Mouse (Mus musculus) right cerebral cortex, postnatal 14 days (tissue): ENCODE measurements around the gene Faxc.
A peak's percentile ranks its signal among the peaks of the same experiment; 100 is the strongest.

Experiments
- DNase-seq: peaks from one replicate; pipeline ENCODE4 v3.0.0; 2022

Faxc gene

DNA sequence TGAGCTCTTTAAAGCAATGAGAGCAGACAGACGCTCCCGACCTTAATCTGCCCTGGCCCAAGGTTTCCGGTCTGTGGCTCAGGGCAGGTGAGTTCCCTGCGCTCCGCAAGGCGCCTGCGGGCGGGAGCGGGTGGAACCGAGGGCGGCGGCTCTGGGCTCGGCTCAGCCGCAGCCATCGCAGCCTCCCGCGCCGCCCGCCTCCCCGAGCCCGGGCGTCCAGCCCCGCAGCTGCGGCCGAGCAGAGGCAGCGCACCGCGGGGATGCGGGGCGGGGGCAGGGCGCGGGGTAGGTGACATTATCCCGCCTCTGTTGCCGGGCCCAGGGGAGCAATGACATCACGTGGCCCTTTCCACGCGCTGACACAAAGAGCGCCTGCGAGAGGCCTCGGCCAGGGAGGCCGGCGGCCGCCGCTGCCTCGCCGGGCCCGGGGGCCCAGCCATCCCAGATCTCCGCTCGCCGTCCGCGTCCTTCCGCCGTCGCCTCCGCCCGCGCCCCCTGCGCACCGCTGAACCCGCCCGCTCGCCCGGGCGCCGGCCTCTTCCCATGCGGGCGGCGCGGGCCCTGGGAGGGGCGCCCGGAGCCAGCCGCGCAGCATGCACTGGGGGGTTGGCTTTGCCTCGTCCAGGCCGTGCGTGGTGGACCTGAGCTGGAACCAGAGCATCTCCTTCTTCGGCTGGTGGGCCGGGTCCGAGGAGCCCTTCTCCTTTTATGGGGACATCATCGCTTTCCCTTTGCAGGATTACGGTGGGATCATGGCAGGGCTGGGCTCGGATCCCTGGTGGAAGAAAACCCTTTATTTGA, at the start of gene Faxc:
Faxc (plus strand) TSS at position 359 of the 801 bp plus-strand sequence.
- DNase-seq = peak; percentile 53

DNA sequence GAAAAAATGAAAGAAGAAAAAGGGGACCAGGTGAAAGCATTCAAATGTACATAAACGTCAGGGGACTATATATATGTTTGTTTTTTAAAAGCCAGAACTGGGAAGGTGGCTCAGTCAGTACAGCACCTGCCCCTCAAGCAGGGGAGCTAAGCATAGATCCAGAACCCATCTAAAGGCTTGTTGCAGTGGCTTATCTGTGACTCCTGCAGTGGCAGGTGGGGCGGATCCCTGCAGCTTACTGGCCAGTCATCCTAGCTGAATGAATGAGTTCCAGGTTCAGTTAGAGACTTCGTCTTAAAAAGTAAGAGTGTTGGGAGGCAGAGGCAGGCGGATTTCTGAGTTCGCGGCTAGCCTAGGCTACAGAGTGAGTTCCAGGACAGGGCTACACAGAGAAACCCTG, 48.3 kb upstream of the Faxc start:
- DNase-seq = no peak

DNA sequence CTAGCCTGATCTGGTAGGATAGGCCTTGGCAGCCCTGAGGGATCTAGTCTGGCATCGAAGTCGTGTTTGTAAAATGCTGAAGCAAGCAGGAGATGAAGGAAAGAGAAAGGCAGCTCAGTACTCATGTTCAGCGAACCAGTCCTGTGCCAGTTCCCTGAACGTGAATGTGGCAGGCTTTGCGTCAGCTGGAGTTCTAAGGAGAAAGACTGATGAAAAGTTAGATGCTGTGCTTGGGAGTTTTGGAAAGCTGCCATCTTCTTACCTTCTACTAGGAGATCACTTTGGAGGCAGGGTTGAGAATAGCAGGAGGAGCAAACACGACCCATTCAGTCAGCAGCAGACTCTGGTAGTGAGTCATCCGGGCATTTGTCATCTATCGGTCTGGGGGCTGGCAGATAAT, 45.3 kb upstream of the Faxc start:
- DNase-seq = no peak

DNA sequence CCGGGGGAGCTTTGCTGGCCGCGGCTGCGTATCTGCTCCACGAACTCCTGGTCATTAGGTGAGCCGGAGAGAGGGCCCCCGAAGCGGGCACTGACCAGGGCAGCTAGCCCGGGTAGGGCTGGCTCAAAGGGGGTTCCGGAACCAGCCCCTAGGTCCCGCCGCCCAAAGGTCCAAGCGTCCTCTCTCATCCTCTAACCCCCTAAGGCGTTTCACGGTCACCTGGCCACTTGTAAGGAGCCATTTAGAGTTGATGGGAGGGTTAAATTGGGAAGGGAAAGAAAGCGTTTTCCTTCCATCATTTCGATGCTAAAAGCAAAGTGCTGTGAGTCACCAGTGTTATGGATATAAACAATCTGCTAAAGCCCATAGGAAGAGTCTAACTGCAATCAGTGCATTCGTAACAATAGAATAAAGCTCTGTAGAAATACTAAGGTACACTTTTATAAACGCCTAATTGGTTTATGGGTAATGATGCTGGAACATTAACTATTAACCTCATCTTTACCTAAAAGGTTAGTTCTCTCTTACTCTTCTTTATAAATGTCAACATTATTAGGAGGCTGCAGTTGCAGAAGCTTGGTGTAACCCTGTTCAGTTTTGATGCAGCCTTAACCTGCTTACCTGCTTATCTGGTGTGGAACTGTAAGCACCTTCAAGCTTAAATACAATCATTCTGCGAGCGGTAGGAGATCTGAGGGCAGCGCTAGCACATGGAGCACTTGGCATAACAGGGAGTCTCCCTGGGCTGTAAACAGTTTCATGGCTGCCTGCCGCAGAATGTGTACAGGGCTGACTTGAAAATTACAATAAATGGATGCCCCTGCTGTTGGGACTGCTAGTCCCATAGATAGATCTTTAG, 872 bp downstream of the Faxc start:
- DNase-seq = no peak

DNA sequence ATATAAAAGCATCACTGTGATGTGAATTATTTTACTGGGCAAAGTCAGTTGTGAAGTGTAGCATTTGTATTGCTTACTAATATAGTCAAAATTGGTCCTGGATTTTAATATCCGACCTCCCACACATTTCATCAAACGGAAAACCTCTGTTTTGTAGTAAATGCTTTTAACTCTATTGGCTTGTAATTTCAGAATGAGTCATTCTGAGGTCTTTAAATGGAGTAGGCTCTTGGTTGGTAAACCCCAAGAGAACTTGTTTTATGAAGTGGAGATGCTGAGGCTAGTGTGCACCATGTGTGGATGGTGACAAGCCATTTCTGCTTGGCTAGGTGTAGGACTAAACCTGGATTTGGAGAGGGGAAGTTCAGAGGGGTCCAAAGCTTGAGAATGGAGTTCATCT, 4.2 kb downstream of the Faxc start:
- no peak for DNase-seq

DNA sequence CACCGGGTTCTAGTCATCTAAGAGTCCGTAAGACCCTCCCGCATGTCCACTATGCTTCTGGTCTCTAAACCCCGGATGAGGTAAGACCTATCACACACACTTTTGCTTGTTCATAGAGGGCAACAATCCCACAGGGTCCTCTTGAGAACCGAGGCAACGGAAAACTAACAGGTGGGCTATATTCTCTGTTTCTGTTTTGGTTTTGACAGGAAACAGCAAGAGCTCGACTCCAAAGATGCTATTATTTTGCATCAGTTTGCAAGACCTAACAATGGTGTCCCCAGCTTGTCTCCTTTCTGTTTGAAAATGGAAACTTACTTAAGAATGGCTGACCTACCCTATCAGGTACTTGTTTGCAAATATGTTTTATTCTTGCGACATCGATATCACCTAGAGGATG, 5.3 kb downstream of the Faxc start:
- no peak for DNase-seq

DNA sequence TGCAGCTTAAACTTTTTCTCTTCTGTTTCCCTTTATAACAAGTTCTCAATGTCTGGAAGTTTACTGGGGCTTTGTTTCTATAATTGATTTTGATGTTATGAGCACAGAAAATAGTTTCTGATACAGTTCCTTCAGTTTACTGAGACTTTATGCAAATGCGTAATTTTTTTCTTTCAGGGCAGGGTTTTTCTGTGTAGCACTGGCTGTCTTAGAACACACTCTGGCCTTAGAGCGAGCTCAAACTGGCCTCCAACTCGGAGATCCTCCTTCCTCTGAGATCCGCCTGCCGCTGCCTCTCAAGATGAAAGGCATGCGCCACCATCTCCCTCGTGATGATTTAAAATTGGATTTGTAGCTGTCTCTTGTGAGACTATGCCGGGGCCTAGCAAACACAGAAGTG, 6.8 kb downstream of the Faxc start:
- DNase-seq = no peak

DNA sequence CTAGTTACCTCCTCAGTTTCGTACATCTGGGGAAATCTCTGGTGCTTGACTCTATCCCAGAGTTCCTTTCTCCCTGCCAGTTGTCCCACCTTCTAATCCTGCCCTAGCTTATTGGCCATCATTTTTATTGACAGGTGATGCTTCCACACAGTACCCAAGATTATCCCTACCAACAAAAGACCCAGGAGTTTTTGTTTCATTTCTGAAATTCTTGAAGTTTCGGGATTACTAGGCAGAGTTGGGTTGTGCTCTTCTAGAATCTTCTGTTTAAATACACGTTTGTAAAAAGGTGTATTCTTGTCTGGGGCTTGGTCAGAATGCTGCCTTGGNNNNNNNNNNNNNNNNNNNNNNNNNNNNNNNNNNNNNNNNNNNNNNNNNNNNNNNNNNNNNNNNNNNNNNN, 13.5 kb downstream of the Faxc start:
- no peak for DNase-seq

DNA sequence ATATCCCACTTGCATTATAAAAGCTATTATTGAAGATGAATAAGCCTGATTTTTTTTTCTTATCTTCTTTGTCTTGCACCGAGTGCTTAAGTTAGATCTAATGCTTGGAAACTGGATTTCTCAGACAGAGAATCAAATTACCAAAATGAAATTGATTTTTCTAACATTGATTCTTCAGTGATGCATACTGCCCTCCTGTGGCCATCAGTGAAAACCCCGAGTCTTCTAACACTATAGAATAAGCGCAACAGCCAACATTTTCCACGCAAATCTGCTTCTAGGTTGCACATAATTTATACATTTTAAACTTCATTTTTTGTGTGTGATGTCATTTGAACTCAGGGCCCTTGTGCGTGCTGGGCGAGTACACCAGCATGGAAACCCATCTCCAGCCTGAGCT, 20.3 kb downstream of the Faxc start:
- DNase-seq = peak; percentile 57

DNA sequence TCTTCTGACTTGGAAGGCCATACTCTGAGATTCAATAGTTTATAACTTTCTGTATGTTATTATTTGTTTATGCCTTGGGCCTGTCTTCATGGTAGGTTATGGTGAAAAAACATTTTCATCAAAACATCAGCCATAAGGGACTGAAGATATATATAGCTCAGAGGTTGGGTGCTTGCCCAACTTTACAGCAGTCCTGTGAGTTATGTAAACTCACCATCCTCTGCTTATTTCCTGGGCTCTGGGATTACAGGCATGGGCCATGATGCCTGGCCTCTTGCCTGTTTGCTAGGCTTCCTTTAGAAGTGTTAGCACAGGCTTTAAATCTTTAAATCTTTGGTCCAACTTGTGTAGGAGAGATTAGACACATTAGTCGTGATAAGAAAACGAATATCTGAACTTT, 21.1 kb downstream of the Faxc start:
- DNase-seq = no peak

DNA sequence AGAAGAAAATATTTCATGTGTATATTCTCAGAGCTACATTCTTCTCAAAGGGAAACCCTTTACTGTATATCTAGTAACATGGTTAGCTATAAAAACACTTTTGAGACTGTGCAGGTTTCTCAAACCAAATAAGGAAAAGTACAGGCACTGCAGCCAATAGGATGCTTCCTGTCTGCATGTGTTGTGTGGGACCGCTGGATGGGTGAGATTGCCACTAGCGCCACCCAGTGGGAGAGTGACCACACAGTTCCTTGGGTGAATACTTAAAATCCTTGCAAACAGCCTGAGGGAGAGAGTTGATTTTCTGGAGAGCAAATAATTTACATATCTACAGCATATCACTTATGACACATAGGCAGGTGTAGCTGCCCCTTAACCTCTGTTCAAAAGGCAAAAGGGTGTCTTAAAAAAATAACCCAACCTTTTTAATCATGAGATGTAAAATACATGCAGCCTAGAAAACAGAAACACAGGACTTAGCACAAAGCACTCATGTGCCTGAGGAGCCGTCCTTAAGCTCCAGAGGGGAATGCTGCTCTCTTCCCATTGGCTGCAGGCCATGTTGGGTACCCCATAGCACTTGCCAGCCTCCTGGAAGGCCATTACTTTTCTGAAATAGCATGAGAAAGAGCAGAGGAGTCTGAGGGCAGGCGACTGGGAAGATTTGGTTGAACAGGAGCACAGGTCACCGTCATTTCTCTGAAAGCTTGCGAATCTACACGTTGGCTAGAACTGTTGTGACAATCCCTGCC, 26.6 kb downstream of the Faxc start:
- DNase-seq = peak; percentile 69

DNA sequence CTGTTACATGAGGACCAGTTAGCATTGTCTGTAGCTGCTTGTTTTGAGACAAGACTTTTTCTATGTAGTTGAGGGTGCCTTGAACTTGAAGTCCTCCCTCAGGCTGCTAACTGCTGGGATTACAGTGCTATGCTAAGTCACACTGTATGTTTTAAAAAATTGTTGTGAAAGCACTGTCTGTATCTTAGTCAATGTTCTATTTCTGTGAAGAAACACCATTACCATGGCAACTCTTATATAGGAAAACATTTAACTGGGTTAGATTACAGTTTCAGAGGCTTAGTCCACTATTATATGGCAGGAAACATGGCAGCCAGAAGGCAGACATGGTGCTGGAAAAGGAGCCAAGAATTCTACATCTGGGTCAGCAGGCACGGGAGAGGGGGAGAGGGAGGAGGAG, 40.8 kb downstream of the Faxc start:
- no peak for DNase-seq

DNA sequence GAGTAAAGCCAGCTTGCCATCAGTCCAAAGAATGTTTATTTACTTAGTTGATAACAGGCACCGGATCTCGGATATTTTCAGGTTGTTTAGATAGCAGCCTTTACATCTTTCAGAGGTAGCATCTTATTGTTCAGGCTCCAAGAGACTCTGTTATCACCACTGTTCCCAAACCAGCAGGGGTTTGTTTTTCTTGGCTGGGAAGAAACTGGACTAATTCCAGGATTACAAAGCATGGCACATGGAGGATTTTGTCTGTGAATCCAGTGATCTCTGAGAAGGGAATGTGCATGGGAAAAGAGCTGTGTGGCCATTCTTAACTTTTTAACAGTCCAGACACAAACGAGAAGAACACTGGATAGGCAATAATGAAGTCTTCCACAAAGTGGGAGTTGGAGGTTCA, 43.0 kb downstream of the Faxc start:
- no peak for DNase-seq

DNA sequence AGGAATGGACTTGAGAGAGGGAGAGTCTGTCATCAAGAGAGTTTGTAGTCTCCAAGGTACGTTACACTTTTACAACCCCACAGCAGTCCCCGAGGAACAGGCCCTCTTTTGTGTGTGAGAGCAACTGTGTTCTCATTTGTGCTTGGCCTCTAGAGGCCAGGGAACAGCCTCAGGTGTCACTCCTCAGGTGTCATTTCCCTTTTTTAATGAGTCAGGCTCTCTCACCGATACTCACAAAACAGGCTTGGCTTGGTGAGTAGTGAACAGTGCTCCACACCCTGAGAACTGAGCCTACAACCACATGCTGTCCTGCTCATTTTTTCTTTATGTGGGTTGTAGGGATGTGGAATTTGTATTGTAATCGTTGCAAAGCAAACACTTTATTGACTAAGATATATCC, 49.3 kb downstream of the Faxc start:
- no peak for DNase-seq

DNA sequence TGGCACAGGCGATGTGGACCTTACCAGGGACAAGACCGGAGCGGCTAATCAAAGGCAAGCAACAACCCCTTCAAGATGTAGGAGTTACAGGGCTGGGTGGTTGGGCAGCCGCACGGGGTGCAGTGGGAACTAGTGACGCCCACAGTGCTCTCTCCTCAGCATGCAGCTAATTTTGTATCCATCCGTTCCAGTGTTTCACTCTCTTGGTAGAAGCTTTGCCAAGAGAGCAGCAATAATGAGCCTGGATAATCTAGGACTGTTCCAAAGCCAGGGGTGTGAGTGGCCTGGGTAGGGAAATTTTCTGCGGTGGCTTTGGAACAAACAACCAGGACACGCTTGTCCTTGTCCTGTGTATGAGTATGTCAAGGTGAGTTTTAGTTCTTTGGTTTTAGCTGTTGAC, 51.3 kb downstream of the Faxc start:
- no peak for DNase-seq

DNA sequence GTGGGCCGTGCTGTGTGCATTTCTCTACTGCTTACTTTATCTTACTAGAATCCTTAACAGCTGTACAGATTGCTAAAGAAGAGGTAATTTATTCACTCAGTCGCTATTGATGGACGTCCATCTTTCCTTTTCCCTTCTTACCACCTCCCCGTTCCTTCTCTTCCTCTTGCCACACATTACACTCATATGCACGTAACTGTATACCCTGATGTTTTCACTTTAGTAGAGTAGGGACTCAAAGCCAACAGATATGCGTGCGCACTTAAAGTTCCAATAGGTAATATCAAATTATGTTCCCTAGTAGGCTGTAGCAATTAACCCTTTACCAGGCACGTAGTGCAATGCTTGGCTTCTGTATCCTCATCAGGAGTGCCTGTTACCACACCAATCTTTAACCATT, 55.7 kb downstream of the Faxc start:
- DNase-seq = no peak

DNA sequence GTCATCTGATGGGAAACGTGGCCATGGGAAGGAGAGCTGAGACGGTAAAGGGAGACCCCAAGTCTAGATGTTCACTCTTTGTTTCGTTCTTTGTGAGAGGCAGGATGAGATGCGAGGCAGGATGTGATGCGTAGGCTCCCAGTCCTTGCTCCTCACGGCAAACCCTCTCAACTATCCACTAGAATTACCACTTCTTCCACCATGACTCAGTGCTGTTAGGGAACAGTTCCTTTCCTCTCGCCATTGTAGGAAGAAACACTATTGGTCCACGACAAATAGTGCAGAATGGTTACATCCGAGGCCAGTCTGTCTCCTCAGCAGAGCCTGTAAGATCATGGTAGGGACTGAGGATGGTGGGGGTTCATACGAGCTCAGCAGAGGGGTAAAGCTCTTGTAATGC, 56.3 kb downstream of the Faxc start:
- no peak for DNase-seq

DNA sequence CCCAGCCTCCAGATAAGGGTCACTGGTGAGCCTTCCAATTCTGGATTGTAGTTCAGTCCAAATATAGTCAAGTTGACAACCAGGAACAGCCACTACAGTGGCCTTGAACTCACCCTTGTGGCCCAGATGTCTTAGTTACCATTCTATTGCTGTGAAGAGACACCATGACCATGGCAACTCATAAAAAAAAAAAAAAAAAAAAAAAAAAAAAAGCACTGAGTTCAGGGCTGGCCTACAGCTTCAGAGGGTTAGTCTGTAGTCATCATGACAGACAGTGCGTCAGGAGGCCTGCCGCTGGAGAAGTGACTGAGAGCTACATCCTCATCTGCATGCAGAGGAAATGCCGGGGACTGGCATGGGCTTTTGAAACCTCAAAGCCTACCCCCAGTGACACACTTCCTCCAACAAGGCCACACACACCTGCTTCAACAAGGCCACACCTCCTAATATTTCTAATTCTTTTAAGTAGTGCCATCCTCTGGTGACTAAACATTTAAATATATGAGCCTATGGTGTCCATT, 58.5 kb downstream of the Faxc start:
- DNase-seq = no peak

DNA sequence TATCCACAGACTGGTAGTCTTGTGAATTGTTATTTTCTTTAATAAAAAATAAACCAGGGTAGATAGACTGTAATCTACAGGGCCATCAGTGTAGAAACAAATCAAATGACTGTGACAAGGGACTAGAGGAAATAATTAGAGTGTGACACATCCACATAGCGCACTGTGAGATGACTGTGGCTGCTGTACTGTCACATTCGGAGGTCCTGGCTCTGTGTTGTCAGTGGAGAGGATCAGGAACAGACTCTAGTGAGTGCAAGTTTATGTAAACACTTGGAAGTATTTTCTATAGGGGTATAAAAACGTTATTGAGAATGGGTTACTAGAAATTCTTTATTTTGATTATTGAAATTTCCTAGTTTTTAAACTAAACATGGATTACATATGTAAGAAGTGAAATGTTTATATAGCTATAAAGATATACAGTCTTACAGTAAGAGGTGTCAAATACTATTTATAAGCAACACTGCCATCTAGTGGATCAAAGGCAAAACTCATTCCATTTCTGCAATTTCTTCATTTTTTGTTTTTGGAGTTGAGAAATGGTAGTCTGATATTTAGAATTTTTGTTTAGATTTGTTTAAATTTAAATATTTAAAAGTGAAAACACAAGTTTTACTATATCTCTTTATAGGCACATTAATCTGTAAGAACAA, 59.6 kb downstream of the Faxc start:
- DNase-seq = no peak

DNA sequence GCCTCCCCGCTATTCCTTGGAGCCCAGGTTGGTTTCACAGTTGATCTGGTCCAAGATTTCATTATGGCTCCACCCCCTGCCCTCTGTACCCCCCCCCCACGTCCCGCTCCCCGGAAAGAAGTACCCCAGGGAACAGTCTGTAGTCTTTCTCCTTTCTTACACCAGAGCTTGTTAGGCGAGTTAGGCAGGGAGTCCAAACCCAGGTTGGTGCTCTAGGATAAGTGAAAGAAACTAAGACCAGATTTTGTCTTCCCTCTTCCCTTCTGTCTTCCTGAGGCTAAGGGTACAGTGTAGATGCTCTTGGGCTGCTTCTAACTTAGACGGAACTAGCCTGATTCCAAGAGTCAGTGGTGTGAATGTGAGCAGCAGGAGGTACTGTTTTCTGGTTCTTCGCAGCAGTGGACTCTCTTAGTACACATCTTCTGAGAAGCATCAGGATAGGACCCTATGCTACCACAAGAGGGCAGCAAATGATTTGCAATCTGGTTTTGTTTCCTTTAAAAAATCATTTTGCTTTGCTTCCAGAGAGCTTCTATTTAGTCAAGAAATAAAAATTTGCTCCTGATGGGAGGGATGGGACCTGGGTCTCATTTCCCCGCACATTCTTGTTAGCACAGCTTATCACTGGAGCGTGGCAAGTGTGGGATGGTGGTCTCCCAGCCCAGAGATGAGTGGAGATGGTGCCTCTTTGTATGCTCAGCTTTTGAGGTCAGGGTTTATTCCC, 86.7 kb downstream of the Faxc start:
- DNase-seq = peak; percentile 51

DNA sequence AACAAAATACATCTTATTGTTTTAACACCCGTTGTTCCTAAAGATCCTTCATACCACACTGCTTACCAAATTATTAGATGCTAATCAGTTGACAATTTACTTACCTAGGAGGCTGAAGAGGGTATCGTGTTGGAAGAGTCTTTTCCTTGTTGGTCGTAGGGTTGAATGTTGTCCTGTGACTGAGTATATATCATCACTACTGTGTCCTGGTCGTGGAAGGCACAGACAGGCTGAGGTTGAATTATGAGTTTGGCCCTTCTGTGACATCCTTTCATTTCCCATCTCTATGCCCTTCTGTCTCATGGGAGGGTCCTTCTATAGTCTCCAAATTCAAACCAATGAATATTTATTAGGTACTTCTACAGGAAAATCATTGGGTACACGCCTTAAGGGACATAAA, 87.3 kb downstream of the Faxc start:
- DNase-seq = no peak

DNA sequence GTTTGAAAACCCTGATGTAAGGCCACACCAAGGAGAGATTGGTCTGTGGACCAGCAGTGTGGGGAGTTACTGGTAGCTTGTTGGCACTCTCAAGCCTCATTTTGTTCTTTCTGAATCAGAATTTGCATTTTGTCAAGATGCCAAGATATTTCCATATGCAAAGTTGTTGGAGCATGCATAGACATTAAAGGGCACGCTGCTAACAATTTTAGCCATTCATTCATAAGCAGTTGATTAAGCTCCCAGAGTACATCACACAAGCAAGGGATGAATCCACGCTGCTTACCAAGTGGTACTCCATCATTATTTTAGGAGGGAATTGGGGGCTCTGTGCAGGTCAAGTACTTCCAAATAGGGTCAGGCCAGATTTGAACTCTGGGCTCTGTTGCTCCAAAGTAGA, 98.8 kb downstream of the Faxc start:
- DNase-seq = no peak
